Mouse (Mus musculus): ENCODE data around the gene Rbms2. TPM values are rescaled to one million over a fixed set of nuclear protein-coding genes. Genes with fewer than 3 reads are reported as not detected.
"Not testable (repeated sequence)": the region's sequence is repeated elsewhere in the genome, so short reads cannot be mapped to it uniquely, and the experiment has no call there.

Rbms2 gene
- polyA plus RNA-seq, 1 experiment from 2014 or later: 39.0 TPM

DNA sequence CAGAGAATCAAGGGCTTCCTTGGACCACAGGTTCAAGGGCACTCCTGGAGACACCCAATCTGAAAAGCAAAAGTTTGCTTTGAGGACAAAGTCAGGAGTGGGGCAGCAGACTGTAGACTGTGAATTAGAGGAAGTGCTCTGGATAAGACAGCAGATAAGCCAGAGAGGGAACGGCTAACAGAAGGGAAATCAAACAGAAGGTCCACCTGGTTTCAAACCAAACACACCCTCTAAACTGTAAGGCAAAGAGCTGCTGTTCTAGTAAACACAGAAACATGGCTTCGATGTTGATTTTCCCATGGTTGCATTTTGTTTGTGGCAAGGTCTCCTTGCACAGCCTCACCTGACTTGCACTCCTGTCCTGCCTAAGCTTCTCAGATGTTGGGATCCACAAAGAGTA is 11.4 kb upstream of the Rbms2 start:
- no peak overlapping the region for H3K4me3 ChIP-seq
- H3K27me3 ChIP-seq: peaks cover 22% of the 10 kb centered on the region
- WGBS: 71% methylated on average over 2 of the region's 2 CpGs
- H3K27ac ChIP-seq: no peak overlapping the region
- H3K9me3 ChIP-seq: no peaks in the 10 kb centered on the region
- no peaks in the 10 kb centered on the region for H3K36me3 ChIP-seq
- peaks cover 7% of the 10 kb centered on the region for H3K4me1 ChIP-seq
- H3K4me2 ChIP-seq (replicated peaks): no peak overlapping the region
- ATAC-seq (ENCODE audit: low FRiP score, low read depth): no peak
- H3K9ac ChIP-seq: 0 out of 2 replicates have a peak overlapping the region, but pooled peaks have one; percentile 4

DNA sequence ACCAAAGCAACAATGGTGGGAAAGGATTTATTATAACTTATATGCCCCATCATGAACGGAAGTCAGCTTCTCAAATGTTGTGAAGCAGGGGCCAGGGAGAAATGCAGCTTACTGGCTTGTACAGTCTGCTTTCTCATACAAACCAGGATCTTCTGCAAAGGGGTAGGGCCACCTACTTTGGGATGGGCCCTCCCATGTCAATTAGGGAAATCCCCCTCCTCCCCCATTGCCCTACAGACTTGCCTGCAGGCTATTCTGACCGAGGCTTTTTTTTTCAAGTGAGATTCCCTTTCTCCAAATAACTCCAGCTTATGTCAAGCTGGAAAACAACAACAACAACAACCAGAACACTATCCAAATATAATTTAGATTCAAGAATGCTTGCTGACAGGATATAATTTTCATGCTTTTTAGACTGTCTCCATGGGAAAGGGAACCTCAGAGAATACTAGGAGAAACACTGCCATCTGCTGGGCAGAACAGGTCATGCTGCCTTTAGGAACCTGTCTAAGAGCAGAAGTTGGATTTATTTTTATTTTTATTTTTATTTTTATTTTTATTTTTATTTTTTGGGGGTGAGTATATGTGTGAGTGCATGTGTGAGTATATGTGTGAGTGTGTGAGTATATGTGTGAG is 8.3 kb upstream of the Rbms2 start:
- no peak overlapping the region for H3K4me3 ChIP-seq
- H3K9ac ChIP-seq: no peak overlapping the region
- no peaks in the 10 kb centered on the region for H3K4me1 ChIP-seq
- H3K4me2 ChIP-seq (replicated peaks): no peak overlapping the region
- no peak overlapping the region for H3K27ac ChIP-seq
- no peak for ATAC-seq (ENCODE audit: low FRiP score, low read depth)
- 0 out of 2 replicates have a peak, but pooled peaks cover 2% of the 10 kb centered on the region for H3K27me3 ChIP-seq
- no peaks in the 10 kb centered on the region for H3K9me3 ChIP-seq
- WGBS: 44% methylated on average over 2 of the region's 2 CpGs
- H3K36me3 ChIP-seq: no peaks in the 10 kb centered on the region

DNA sequence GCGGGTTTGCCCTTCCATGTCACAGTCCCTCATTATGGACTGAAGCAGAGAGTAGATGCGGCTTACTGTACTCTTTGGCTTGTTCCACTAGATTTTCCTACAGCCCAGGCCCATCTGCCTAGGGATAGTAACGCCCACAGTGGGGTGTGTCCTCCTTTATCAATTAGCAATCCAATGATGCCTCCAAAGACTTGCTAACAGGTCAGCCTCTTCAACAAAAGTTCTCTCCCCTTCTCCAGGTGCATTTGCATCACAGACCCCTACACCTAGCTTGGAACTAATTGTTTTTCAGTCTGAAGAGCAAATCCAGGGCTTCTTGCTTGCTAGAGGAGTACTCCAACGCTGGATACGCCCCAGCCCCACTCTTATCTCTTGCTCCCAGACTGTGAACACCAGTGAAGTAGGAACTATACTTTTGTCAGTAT is 7.1 kb upstream of the Rbms2 start:
- WGBS: 66% methylated on average over 5 of the region's 5 CpGs
- H3K4me3 ChIP-seq: no peak overlapping the region
- no peak overlapping the region for H3K27ac ChIP-seq
- H3K4me2 ChIP-seq (replicated peaks): no peak overlapping the region
- H3K27me3 ChIP-seq: no peaks in the 10 kb centered on the region
- no peak for ATAC-seq (ENCODE audit: low FRiP score, low read depth)
- no peaks in the 10 kb centered on the region for H3K9me3 ChIP-seq
- no peak overlapping the region for H3K9ac ChIP-seq
- no peaks in the 10 kb centered on the region for H3K4me1 ChIP-seq
- H3K36me3 ChIP-seq: no peaks in the 10 kb centered on the region

DNA sequence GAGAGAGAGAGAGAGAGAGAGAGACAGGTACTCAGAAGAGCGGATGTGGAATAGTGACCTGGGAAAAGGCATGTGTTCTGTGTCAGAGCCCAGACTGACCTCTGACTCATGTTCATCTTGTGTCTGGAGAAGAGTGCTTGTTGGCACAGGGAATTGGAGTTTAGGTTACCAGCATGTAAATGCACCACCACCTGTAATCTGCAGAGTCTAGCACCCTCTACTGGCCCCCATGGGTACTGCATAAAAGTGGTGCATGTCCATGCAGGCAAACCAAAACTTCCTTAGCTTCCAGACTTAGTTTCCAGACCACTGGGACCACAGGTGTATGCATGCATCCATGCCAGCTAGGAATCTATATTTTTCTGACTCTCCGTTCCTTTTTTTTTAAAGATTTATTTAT is 5.9 kb upstream of the Rbms2 start:
- Histone ChIP-seq H3K4me2 (replicated peaks) (no peak overlapping the region), H3K4me3 (no peak overlapping the region), H3K9me3 (no peaks in the 10 kb centered on the region), H3K4me1 (no peaks in the 10 kb centered on the region), H3K9ac (no peak overlapping the region), H3K27ac (no peak overlapping the region), H3K27me3 (no peaks in the 10 kb centered on the region), H3K36me3 (no peaks in the 10 kb centered on the region)
- WGBS: 54% methylated on average over 2 of the region's 2 CpGs
- ATAC-seq (ENCODE audit: low FRiP score, low read depth): no peak

DNA sequence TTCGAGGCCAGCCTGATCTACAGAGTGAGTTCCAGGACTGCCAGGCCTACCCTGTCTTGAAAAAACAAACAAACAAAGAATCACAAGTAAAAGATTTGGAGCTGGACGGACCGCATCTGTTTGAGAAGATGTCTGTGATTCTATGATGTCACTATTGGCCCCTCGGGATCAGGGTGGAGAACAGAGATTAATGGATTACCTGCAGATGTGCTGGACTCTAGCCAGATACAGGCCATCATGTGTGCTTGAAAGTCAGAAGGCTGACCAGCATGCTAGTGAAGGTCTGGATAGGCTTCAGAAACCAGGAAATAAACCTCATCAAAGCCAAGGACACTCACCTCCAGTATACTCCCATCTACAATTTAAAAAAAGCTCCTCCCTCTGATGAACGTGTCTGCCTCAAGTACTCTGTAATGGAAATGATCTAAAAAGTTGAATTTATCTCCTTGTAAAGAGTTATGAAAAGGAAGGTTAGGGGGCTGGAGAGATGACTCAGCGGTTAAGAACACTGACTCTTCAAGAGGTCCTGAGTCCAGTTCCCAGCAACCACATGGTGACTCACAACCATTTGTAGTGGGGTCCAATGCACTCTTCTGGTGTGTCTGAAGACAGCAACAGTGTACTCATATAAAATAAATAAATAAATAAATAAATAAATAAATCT is 5.3 kb upstream of the Rbms2 start:
- no peak overlapping the region for H3K27ac ChIP-seq
- WGBS: 67% methylated on average over 6 of the region's 6 CpGs
- no peak overlapping the region for H3K4me2 ChIP-seq (replicated peaks)
- H3K27me3 ChIP-seq: no peaks in the 10 kb centered on the region
- no peak overlapping the region for H3K4me3 ChIP-seq
- H3K36me3 ChIP-seq: no peaks in the 10 kb centered on the region
- H3K9me3 ChIP-seq: no peaks in the 10 kb centered on the region
- no peak for ATAC-seq (ENCODE audit: low FRiP score, low read depth)
- no peak overlapping the region for H3K9ac ChIP-seq
- H3K4me1 ChIP-seq: peaks cover under 1% of the 10 kb centered on the region; the same call in 1 of the 2 replicates

DNA sequence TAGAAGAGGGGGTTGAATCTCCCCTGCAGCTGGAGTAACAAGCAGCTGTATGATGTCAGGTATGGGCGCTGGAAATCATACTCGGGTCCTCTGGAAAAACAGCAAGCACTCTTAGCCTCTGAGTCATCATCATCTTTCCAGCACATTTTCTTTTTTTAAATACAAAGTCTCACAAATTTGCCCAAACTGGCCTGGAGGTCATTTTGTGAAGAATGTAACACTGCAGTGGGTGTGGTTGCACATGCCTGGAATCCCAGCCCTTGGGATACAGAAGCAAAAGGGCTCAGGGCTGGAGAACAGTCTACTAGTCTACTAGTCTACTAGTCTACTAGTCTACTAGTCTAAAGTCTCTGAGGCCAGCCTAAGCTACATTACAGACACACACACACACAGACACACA is 4.2 kb upstream of the Rbms2 start:
- Histone ChIP-seq H3K9ac (no peak overlapping the region), H3K4me1 (peaks cover 12% of the 10 kb centered on the region), H3K4me2 (replicated peaks) (no peak overlapping the region), H3K27me3 (no peaks in the 10 kb centered on the region), H3K9me3 (no peaks in the 10 kb centered on the region), H3K36me3 (no peaks in the 10 kb centered on the region), H3K27ac (no peak overlapping the region), H3K4me3 (no peak overlapping the region)
- ATAC-seq (ENCODE audit: low FRiP score, low read depth): no peak
- 84% methylated on average over 2 of the region's 2 CpGs for WGBS

DNA sequence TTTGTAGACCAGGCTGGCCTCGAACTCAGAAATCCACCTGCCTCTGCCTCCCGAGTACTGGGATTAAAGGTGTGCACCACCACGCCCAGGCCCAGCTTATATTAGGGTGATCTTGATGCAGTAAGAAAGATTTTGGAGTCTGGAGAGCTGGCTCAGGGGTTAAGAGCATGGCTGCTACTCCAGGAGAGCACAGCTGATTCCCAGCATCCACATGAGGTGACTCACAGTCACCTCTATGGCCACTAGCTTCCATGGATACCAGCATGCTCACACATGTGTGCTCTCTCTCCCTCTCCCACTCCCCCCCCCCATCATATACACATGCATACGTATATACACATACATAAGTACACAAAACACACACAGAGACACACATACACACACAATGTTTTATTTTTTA is 2.8 kb downstream of the Rbms2 start:
- WGBS: 84% methylated on average over 4 of the region's 4 CpGs
- no peak overlapping the region for H3K9ac ChIP-seq
- no peak for ATAC-seq (ENCODE audit: low FRiP score, low read depth)
- H3K27ac ChIP-seq: no peak overlapping the region; the same call in 1 of the 2 replicates
- H3K36me3 ChIP-seq: no peaks in the 10 kb centered on the region
- H3K9me3 ChIP-seq: no peaks in the 10 kb centered on the region
- no peak overlapping the region for H3K4me3 ChIP-seq
- H3K4me1 ChIP-seq: peaks cover 36% of the 10 kb centered on the region
- no peaks in the 10 kb centered on the region for H3K27me3 ChIP-seq
- H3K4me2 ChIP-seq (replicated peaks): no peak overlapping the region

DNA sequence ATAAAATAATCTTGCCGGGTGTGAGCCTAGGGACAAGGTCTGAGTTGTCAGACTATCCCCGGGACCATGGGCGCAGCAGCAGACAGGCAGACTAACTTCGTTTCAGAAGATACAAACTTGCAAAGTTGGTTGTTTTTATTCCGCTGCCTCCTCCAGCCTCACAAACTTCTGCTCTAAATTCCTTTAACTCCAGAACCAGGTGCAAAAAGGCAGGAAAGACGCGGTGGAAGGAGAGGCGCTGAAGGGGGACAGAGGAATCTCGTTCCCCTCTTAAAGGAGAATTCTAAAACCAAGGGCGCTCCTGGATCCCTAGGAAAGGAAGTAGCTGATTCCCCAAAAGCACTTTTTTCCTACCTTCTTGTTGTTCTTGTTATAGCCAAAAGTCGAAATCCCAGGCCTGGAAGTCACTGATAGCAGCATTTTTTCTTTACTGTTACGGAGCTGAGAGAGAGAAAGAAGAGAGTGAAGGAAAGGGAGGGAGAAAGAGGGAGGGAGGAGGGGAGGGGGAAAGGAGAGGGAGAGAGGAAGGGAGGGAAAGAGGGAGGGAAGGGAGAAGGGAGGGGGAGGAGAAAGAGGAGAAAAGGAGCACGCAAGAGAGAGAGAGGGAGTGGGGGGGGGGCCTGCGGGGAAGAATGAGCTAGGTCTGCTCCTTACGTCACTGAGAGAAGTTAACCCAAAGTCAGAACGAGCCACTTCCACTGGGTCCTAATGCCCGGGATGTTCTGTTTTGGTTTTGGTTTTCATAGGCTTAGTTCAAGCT is 3.9 kb downstream of the Rbms2 start:
- H3K9ac ChIP-seq: peak overlapping the region; percentile 76
- peak; percentile 91 for ATAC-seq (ENCODE audit: low FRiP score, low read depth)
- H3K27me3 ChIP-seq: no peaks in the 10 kb centered on the region
- H3K9me3 ChIP-seq: no peaks in the 10 kb centered on the region
- peak overlapping the region; percentile 64 for H3K4me3 ChIP-seq
- H3K36me3 ChIP-seq: no peaks in the 10 kb centered on the region
- peak overlapping the region; percentile 85 for H3K4me2 ChIP-seq (replicated peaks)
- under 1% methylated on average over 17 of the region's 17 CpGs for WGBS
- H3K27ac ChIP-seq: peak overlapping the region; percentile 94
- H3K4me1 ChIP-seq: peaks cover 36% of the 10 kb centered on the region

DNA sequence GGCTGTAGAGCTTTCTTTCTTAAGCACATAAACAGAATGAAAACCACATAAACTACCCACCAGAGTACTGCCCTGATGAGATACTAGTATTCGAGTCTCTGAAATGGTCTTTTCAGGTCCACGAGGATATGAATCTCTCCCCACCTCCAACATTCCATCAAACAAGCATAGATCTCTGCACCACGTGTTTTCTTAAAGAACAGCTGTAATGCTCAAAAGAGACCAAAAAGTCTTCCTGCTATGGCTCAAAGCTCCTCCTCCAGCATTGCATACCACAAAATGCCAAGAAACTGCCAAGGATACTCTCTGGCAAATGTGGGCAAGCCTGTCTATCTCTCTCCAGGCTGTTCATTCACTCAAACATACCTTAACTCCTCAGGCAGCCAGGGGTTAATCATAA is 4.8 kb downstream of the Rbms2 start:
- peak overlapping the region; percentile 64 for H3K4me3 ChIP-seq
- H3K4me1 ChIP-seq: peaks cover 35% of the 10 kb centered on the region
- ATAC-seq (ENCODE audit: low FRiP score, low read depth): no peak
- no peaks in the 10 kb centered on the region for H3K27me3 ChIP-seq
- H3K9ac ChIP-seq: peak overlapping the region; percentile 76
- 14% methylated on average over 3 of the region's 3 CpGs for WGBS
- peak overlapping the region; percentile 94 for H3K27ac ChIP-seq
- H3K36me3 ChIP-seq: no peaks in the 10 kb centered on the region
- H3K9me3 ChIP-seq: no peaks in the 10 kb centered on the region
- H3K4me2 ChIP-seq (replicated peaks): peak overlapping the region; percentile 85

DNA sequence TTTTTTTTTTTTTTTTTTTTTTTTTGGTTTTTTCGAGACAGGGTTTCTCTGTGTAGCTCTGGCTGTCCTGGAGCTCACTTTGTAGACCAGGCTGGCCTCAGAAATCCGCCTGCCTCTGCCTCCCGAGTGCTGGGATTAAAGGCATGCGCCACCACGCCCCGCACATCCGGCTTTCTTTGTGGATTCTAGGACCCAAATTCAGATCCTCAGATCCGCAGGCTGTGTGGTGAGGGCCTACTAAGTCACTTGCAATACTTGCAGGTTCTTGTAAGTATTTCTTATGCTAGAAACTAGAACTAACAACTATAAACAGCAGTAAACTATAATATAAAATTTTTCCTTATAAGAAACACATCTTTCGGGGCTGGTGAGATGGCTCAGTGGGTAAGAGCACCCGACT is 8.7 kb downstream of the Rbms2 start:
- not testable (repeated sequence) for H3K9me3 ChIP-seq; H3K4me3 ChIP-seq; H3K4me2 ChIP-seq (replicated peaks); H3K27ac ChIP-seq; H3K9ac ChIP-seq; H3K36me3 ChIP-seq; ATAC-seq (ENCODE audit: low FRiP score, low read depth); H3K27me3 ChIP-seq
- peaks cover 33% of the 10 kb centered on the region for H3K4me1 ChIP-seq
- WGBS: 97% methylated on average over 10 of the region's 10 CpGs

DNA sequence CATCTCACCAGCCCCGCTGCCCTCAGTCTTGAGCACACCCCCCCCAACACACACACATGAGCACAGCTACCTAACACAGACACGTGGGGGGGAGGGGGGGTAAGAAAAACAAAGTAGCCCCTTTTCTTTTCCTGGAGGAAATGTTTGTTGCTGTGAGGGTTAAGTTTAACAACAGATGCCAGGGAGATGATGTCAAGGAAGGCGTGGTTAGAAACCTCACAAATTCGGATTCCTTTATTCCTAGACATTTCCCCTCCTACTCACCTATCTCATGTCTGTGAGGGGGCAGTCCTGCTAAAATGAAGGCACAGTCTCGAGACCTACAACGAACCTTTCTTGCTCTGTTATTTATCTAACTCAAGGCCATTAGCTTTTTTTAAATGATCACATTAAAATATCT is 13.0 kb downstream of the Rbms2 start:
- H3K27ac ChIP-seq: peak overlapping the region; percentile 29; the same call in 1 of the 2 replicates
- H3K4me1 ChIP-seq: peaks cover 11% of the 10 kb centered on the region; the same call in 1 of the 2 replicates
- no peak for ATAC-seq (ENCODE audit: low FRiP score, low read depth)
- WGBS: 37% methylated on average over 6 of the region's 6 CpGs
- no peak overlapping the region for H3K4me2 ChIP-seq (replicated peaks)
- H3K9ac ChIP-seq: no peak overlapping the region
- H3K36me3 ChIP-seq: peaks cover 6% of the 10 kb centered on the region; the same call in 1 of the 2 replicates
- no peak overlapping the region for H3K4me3 ChIP-seq
- H3K9me3 ChIP-seq: peaks cover 4% of the 10 kb centered on the region; the same call in 1 of the 2 replicates
- H3K27me3 ChIP-seq: no peaks in the 10 kb centered on the region

DNA sequence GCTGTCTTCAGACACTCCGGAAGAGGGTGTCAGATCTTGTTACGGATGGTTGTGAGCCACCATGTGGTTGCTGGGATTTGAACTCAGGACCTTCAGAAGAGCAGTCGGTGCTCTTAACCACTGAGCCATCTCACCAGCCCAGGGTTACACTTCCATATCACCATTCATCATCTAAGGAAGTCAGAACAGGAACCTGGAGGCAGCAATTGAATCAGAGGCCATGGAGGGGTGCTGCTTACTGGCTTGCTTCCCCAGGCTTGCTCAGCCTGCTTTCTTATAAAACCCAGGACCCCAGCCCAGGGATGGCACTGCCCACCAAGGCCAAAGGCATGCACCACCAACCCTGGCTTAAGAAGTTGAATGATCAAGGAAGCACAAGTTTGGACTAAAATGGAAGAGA is 14.4 kb downstream of the Rbms2 start:
- H3K27me3 ChIP-seq; H3K36me3 ChIP-seq; H3K27ac ChIP-seq; H3K4me2 ChIP-seq (replicated peaks); ATAC-seq (ENCODE audit: low FRiP score, low read depth); H3K9ac ChIP-seq; H3K9me3 ChIP-seq; H3K4me3 ChIP-seq: not testable (repeated sequence)
- H3K4me1 ChIP-seq: peaks cover 11% of the 10 kb centered on the region; the same call in 1 of the 2 replicates
- whole genome bisulfite sequencing: 81% methylated on average over 3 of the region's 3 CpGs
